Mouse (Mus musculus) thymus, adult 2 months (tissue): ENCODE measurements around the gene Adgrl1.

Source experiments
- CTCF ChIP-seq: fragments of 200-500 bp; IDR thresholded peaks from 2 replicates; pipeline ENCODE4 v1.5.1; 2012; ENCODE audit warnings: mild to moderate bottlenecking, control low read depth, low read length, moderate library complexity, borderline replicate concordance; ENCODE audit not compliant: control insufficient read depth, poor library complexity, insufficient read depth; ENCODE audit errors: extremely low read depth
- POLR2A ChIP-seq: fragments of 200-500 bp; IDR thresholded peaks from 2 replicates; pipeline ENCODE4 v1.6.1; 2012; ENCODE audit warnings: mild to moderate bottlenecking, low read length, control low read depth, moderate library complexity; ENCODE audit not compliant: control insufficient read depth, poor library complexity, insufficient read depth; ENCODE audit errors: extremely low read depth

DNA sequence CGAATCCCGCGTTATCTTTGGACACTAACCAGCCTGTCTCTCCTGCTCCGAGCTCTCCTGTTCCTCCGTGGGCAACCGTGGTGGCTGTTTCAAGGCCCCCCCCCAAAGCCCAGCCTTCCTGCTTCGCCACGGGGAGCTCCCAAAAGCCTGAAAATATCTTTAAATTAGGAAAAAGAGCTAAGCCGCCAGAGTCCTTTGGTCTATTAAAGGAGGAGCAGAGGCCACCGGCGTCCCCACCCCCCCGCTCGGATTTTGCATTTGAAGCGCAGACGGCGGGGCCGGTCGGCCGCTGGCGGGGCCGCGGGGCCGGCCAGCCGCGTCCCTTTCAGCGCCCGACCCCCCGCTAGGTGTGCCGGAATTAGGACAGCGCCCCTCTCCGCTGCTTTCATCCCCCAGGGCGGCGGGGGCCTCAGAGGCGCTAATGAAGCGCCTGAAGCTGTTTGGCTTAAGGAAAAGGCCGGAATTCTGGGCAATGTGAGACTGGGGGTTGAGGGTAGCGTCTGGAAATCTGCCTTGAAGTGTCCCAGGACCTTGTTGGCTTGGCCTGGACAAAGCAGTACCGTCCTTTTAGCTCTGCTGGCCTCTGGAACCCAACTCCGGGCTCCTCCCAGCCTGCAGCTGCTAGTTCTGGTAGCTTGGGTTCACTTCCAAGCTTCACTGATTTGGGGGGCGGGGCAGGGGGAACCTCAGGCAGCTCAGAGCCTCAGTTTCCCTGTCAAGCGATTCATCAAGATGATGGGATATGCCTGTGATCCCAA lies 23.6 kb upstream of the Adgrl1 start:
- TF ChIP-seq POLR2A (no peak), CTCF (no peak)
